Mouse (Mus musculus) MN1 (cell line): ENCODE data around the gene Chmp2b.
A peak's percentile ranks its signal among the peaks of the same experiment; 100 is the strongest.

ENCODE experiments used
- DNase-seq: peaks from one replicate; pipeline ENCODE4 v3.0.0-alpha.2; 2016; ENCODE audit warnings: low spot score

Gene Chmp2b

DNA sequence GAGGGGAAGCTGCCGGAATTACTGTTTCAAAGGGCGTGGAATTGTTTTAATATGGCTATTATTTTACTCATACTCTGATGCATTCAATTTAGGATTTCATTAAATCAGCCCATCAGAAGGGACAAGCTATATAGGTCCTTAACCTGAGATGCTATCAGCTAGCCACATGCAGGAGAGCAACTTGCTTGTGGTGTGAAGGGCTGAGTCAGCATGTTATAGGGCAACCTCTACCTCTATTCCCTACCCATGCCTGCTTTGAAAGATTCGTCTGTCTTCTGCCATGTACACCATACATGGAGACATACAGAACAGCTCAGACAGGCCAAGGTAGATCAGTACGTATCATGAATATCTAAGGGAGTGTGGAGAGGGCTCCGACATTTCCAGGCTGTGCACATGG is 35.8 kb downstream of the Chmp2b start:
- no peak for DNase-seq

DNA sequence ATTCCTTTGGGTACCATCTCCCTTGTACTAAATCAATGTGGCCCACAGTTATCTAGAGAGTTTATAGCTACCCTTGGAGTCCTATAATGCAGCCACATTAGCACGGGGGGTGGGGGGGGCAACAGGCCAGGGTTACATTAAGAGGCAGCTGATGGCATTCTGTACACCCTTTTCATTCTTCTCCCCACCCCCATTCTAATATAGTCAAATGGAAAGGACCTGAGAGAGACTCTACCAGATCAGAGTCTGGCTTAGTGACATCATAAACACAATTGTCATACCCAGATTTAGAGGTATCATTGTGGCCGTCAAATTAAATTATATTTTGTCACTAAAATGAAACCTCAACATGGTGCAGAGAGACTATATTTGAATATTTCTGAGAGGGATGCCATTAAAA is 36.5 kb downstream of the Chmp2b start:
- no peak for DNase-seq

DNA sequence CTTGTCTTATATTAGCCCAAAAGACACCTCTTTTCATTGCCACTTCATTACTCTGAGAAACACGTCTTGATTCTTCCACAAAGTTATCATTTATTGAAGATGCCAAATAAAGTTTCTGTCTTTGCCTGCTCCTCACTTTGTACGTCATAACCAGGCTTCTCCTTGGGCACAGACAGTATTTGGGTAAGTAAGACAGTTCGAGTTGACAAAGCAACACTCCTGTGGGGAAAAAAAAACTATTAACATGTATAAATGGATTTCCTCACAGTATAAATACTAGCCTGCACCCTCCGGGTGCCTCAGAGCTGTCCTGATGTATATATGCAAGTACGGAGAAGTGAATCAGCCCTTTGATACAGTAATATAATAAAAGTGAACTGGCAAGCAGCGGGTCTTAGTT is 42.3 kb downstream of the Chmp2b start, which contains the start of gene Pou1f1:
Pou1f1 (plus strand) TSS at position 301 of the 400 bp plus-strand sequence.
- DNase-seq, result no peak

DNA sequence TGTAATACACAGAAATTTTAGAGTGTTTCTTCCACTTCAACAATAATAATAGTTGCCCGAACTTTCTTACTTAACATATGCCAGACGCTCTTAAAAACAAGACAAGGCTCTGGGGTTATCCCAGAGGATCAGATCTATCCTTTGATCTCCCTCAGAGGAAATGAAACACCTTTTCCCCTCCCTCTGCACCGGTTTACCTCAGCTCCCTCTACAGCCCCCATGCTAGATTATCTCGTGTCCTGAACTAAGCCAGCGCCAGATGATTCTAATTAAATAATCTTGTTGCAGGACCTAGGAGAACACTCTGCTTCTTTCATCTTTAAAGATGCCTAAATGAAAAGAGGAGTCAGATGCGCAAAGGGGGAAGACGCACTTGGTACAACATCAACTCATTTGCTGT is 48.3 kb downstream of the Chmp2b start:
- no peak for DNase-seq

DNA sequence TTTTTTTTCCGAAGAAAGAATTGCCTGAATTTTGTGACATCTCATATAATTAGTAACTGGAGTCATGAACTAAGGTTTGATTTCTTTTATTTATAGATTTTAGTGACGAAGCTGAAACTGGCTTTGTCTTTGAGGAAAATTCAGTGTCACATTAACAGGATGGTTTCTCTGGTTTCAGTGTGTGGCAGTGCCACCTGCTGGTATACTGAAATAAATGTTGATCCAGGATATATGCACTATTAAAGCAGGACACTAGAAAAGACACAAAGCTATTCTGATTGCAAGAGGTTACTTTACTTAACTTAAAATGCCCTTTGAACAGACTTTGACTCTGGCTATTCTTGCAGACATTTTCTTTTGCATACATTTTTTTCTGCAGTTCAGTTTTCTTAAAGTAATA is 65.5 kb downstream of the Chmp2b start:
- DNase-seq, result peak; percentile 18

DNA sequence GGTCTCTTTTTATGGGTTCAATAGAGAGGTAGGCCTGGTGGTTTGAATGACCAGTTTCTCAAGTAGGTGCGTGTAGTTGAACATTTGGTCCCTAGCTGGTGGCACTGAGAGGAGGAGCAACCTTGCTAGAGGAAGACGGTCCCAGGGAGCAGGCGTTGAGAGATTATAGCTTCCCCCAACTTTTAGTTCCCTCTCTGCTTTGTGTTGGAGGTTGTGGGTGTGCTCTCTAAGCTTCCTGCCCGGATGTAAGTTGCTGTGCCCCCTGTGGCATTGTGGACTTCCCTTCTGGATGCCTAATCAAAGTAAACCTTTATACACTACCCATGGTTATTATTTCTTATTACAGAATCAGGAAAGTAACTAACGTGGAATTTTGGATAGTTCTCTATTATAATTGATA is 66.5 kb downstream of the Chmp2b start:
- DNase-seq, result no peak
